Mouse (Mus musculus): ENCODE results near the gene Samsn1.

GRCm38 (mm10) chr16:75874508-75874907 is 147.6 kb downstream of the Samsn1 start:
- no peak for TF ChIP-seq CTCF (IDR thresholded peaks at IDR 0.05; ENCODE audit: borderline replicate concordance, insufficient read depth, low read length)
- no peak for TF ChIP-seq POLR2A (IDR thresholded peaks at IDR 0.05; ENCODE audit: low read depth, low read length)
